ENCODE assay signal across 11 mouse cellular contexts in the genomic region with DNA sequence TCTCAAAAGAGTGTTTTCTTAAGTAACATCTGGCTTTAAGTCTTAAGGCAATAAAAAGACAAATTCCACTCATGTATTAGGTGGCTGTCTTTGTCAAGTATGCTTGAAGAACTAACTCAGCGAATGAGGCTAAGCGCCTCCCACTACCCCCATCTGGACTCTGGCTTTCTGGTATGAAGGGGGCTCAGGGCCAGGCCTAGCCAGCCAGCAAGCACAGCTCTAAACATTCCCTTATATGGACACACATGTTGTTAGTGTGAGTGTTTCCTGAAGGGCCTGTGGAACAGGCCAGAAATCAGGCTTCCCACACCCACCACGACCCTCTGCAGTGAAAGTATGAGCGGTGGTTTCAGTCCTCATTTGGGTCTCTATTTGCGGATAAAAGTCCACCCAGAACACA. TPM values are rescaled to one million over a fixed set of nuclear protein-coding genes. Genes with fewer than 3 reads are reported as not detected.
DNase-seq lines count a peak whose midpoint lies in the region; ATAC-seq and TF ChIP-seq lines count a peak whose summit lies in the region.
"Had no signal": no experiment of that assay in that cellular context is flagged by ENCODE, and none has a peak within 500 bp of the region (broad histone marks: within the 10 kb centered on the region; RNA-seq: fewer than 3 reads in every experiment).

No protein-coding gene starts in this region.

- peak overlapping the region; percentile 54 for H3K9ac ChIP-seq in heart, embryonic 11.5 days (ENCODE audit: low read depth, low read length)
- H3K9ac ChIP-seq in limb, embryonic 14.5 days (ENCODE audit: low read depth, low read length, severe bottlenecking) = peak overlapping the region; percentile 17; the same call in 1 of the 2 replicates
- no peak overlapping the region for H3K9ac ChIP-seq in stomach, embryonic 15.5 days
- H3K9ac ChIP-seq: liver, embryonic 14.5 days had no signal

- no peak for TF ChIP-seq CTCF in layer of hippocampus, adult 2 months (conservative IDR thresholded peaks at IDR 0.05)

- no peak for DNase-seq in heart, adult 9 months (ENCODE audit: low spot score in 2 of 2)
- DNase-seq in ovary, adult 18-20 months (ENCODE audit: low spot score) = peak; percentile 32
- DNase-seq in ovary, postnatal 14 days (ENCODE audit: low spot score) = no peak
- DNase-seq in limb, embryonic 14.5 days (ENCODE audit: low spot score) = peak; percentile 83
- no peak for DNase-seq in retina, postnatal 1 day
- DNase-seq in layer of hippocampus, adult 2 months (ENCODE audit: low spot score in 2 of 2) = no peak
- DNase-seq: adrenal gland, postnatal 25 days; right cerebral cortex, postnatal 14 days had no signal

- H3K36me3 ChIP-seq in heart, embryonic 11.5 days (ENCODE audit: control insufficient read depth, insufficient read depth, low read length) = no peaks in the 10 kb centered on the region
- H3K36me3 ChIP-seq in limb, embryonic 14.5 days (ENCODE audit: control insufficient read depth, insufficient read depth, low read length) = 0 out of 2 replicates have a peak, but pooled peaks cover 3% of the 10 kb centered on the region
- no peaks in the 10 kb centered on the region for H3K36me3 ChIP-seq in stomach, embryonic 15.5 days

- peak overlapping the region; percentile 95 for H3K27ac ChIP-seq in heart, embryonic 11.5 days (ENCODE audit: low read depth, low read length)
- peak overlapping the region; percentile 94 for H3K27ac ChIP-seq in limb, embryonic 14.5 days (replicated peaks; ENCODE audit: low read depth, low read length)
- peak overlapping the region; percentile 98 for H3K27ac ChIP-seq in stomach, embryonic 15.5 days
- H3K27ac ChIP-seq in layer of hippocampus, adult 2 months = no peak overlapping the region
- H3K27ac ChIP-seq: liver, embryonic 14.5 days had no signal

- peaks cover 55% of the 10 kb centered on the region for H3K4me1 ChIP-seq in heart, embryonic 11.5 days (ENCODE audit: control insufficient read depth, insufficient read depth, low read length)
- peaks cover 21% of the 10 kb centered on the region for H3K4me1 ChIP-seq in limb, embryonic 14.5 days (ENCODE audit: control insufficient read depth, insufficient read depth, low read length)
- H3K4me1 ChIP-seq in stomach, embryonic 15.5 days = peaks cover 34% of the 10 kb centered on the region

- no peak overlapping the region for H3K4me3 ChIP-seq in heart, embryonic 11.5 days (ENCODE audit: low read depth, low read length)
- no peak overlapping the region for H3K4me3 ChIP-seq in limb, embryonic 14.5 days (replicated peaks; ENCODE audit: low read length)
- no peak overlapping the region for H3K4me3 ChIP-seq in stomach, embryonic 15.5 days (replicated peaks)
- no peak overlapping the region for H3K4me3 ChIP-seq in layer of hippocampus, adult 2 months

- ATAC-seq in heart, embryonic 11.5 days (replicated peaks; ENCODE audit: insufficient number of reproducible peaks, low FRiP score, low TSS enrichment) = 0 out of 2 replicates have a peak, but pooled peaks have one; percentile 41
- ATAC-seq in limb, embryonic 14.5 days (ENCODE audit: low FRiP score, low read depth) = peak; percentile 87
- peak; percentile 82 for ATAC-seq in stomach, embryonic 15.5 days (ENCODE audit: insufficient read depth, low FRiP score, low read depth)

- 30% methylated on average over 5 of the region's 5 CpGs for WGBS in heart, embryonic 11.5 days (ENCODE audit: insufficient replicate concordance)
- 12% methylated on average over 5 of the region's 5 CpGs for WGBS in limb, embryonic 14.5 days
- 28% methylated on average over 5 of the region's 5 CpGs for WGBS in stomach, embryonic 15.5 days

- H3K4me2 ChIP-seq in heart, embryonic 11.5 days = no peak overlapping the region
- H3K4me2 ChIP-seq in limb, embryonic 14.5 days (replicated peaks; ENCODE audit: low read depth, low read length, severe bottlenecking) = no peak overlapping the region
- no peak overlapping the region for H3K4me2 ChIP-seq in stomach, embryonic 15.5 days

- no peaks in the 10 kb centered on the region for H3K27me3 ChIP-seq in heart, embryonic 11.5 days (ENCODE audit: control insufficient read depth, insufficient read depth, low read length)
- no peaks in the 10 kb centered on the region for H3K27me3 ChIP-seq in limb, embryonic 14.5 days (ENCODE audit: control insufficient read depth, insufficient read depth, low read length)
- H3K27me3 ChIP-seq in stomach, embryonic 15.5 days (replicated peaks) = no peaks in the 10 kb centered on the region

- no peak for TF ChIP-seq POLR2A in limb, embryonic 14.5 days (IDR thresholded peaks at IDR 0.05; ENCODE audit: borderline replicate concordance, extremely low read depth, insufficient read depth, insufficient read length)

- no peaks in the 10 kb centered on the region for H3K9me3 ChIP-seq in heart, embryonic 11.5 days (replicated peaks; ENCODE audit: control insufficient read depth, low read length)
- H3K9me3 ChIP-seq in limb, embryonic 14.5 days (ENCODE audit: control insufficient read depth, low read length) = no peaks in the 10 kb centered on the region
- no peaks in the 10 kb centered on the region for H3K9me3 ChIP-seq in stomach, embryonic 15.5 days

RNA-seq across cellular contexts. Expression of a gene that starts 21.5 kb away (rescaled TPM):
- not detected in 2 replicates for polyA plus RNA-seq in heart, embryonic 11.5 days (2014; fragmentation: Nextera tagmentation; extraction: Ambion mirVana)
- polyA plus RNA-seq in limb, embryonic 14.5 days (2012; rRNA removed) = 0.06 TPM in 1 of 2 replicates, not detected in the other
- polyA plus RNA-seq in limb, embryonic 14.5 days (2014; fragmentation: Nextera tagmentation; extraction: Ambion mirVana) = 0.08 TPM in 1 of 2 replicates, not detected in the other
- 0.10 and 0.18 TPM in 2 replicates for polyA plus RNA-seq in stomach, embryonic 15.5 days (2015; fragmentation: Nextera tagmentation; extraction: Ambion mirVana)
- 1 to 10 TPM in 1 of 2 experiments, under 1 TPM in 1; 0.72 to 1.0 TPM for total RNA-seq in layer of hippocampus, adult 2 months (2021)
- total RNA-seq: adrenal gland, postnatal 25 days had no signal
- polyA plus RNA-seq: liver, embryonic 14.5 days had no signal

RNA-seq across cellular contexts. Expression of a gene that starts 47.5 kb away (rescaled TPM):
- polyA plus RNA-seq in heart, embryonic 11.5 days (2014; fragmentation: Nextera tagmentation; extraction: Ambion mirVana) = 12.2 and 18.2 TPM in 2 replicates
- polyA plus RNA-seq in limb, embryonic 14.5 days (2012; rRNA removed) = 2.6 and 3.2 TPM in 2 replicates
- polyA plus RNA-seq in limb, embryonic 14.5 days (2014; fragmentation: Nextera tagmentation; extraction: Ambion mirVana) = 4.3 and 4.5 TPM in 2 replicates
- polyA plus RNA-seq in stomach, embryonic 15.5 days (2015; fragmentation: Nextera tagmentation; extraction: Ambion mirVana) = 4.1 and 4.3 TPM in 2 replicates
- 1 to 10 TPM; 1.3 to 1.7 TPM for total RNA-seq in layer of hippocampus, adult 2 months (2021)

Comparison
In these comparisons a context has a peak if more than half of its experiments do, and no peak if none do; other contexts are left out.
1. DNase-seq: peak in ovary, adult 18-20 months (single experiment) and limb, embryonic 14.5 days (single experiment); none in heart, adult 9 months (0 of 2), ovary, postnatal 14 days (single experiment), retina, postnatal 1 day (single experiment) and layer of hippocampus, adult 2 months (0 of 2).
2. Peak in every context shown above with its lines, with median percentiles within 50 percentile points of each other: ATAC-seq.